Mouse (Mus musculus): ENCODE results near the gene Dysf.
"Not testable (repeated sequence)": the region's sequence is repeated elsewhere in the genome, so short reads cannot be mapped to it uniquely, and the experiment has no call there.

Gene Dysf

GRCm38 (mm10) chr6:84008363-84009171 is at the start of gene Dysf:
TSS of gene Dysf (plus strand) at chr6:84008590.
- peak; percentile 64 for DNase-seq

GRCm38 (mm10) chr6:83987642-83988041 is 20.7 kb upstream of the Dysf start:
- no peak for DNase-seq

- DNase-seq: no peak
Measured at GRCm38 (mm10) chr6:84002716-84003115, 5.7 kb upstream of the Dysf start.

- DNase-seq: no peak
Measured at GRCm38 (mm10) chr6:84004295-84004694, 4.1 kb upstream of the Dysf start.

- DNase-seq: peak; percentile 34
Measured at GRCm38 (mm10) chr6:84009172-84009872, 932 bp downstream of the Dysf start.

- DNase-seq: no peak
Measured at GRCm38 (mm10) chr6:84009915-84010302, 1.5 kb downstream of the Dysf start.

GRCm38 (mm10) chr6:84010303-84011225 is 2.2 kb downstream of the Dysf start:
- DNase-seq: peak; percentile 78

GRCm38 (mm10) chr6:84014961-84015683 is 6.7 kb downstream of the Dysf start:
- peak; percentile 83 for DNase-seq

- no peak for DNase-seq
Measured at GRCm38 (mm10) chr6:84016851-84017250, 8.5 kb downstream of the Dysf start.

GRCm38 (mm10) chr6:84017392-84017791 is 9.0 kb downstream of the Dysf start:
- no peak for DNase-seq

- DNase-seq: peak; percentile 83
Measured at GRCm38 (mm10) chr6:84018906-84019550, 10.6 kb downstream of the Dysf start.

- DNase-seq: no peak
Measured at GRCm38 (mm10) chr6:84020002-84020401, 11.6 kb downstream of the Dysf start.

- no peak for DNase-seq
Measured at GRCm38 (mm10) chr6:84021990-84022389, 13.6 kb downstream of the Dysf start.

- DNase-seq: no peak
Measured at GRCm38 (mm10) chr6:84025636-84026035, 17.2 kb downstream of the Dysf start.

- DNase-seq: no peak
Measured at GRCm38 (mm10) chr6:84028791-84029190, 20.4 kb downstream of the Dysf start.

GRCm38 (mm10) chr6:84029775-84030174 is 21.4 kb downstream of the Dysf start:
- no peak for DNase-seq

- DNase-seq: not testable (repeated sequence)
Measured at GRCm38 (mm10) chr6:84032516-84032915, 24.1 kb downstream of the Dysf start.

GRCm38 (mm10) chr6:84043251-84043940 is 35.0 kb downstream of the Dysf start:
- no peak for DNase-seq

- DNase-seq: no peak
Measured at GRCm38 (mm10) chr6:84044679-84045078, 36.3 kb downstream of the Dysf start.

GRCm38 (mm10) chr6:84048856-84049255 is 40.5 kb downstream of the Dysf start:
- DNase-seq: peak; percentile 66

GRCm38 (mm10) chr6:84050238-84050637 is 41.8 kb downstream of the Dysf start:
- no peak for DNase-seq

Data from kidney, postnatal 10 days (tissue).